Mouse (Mus musculus): ENCODE data around the gene Gm29666. TPM values are rescaled to one million over a fixed set of nuclear protein-coding genes. Genes with fewer than 3 reads are reported as not detected.
"Not testable (repeated sequence)": the region's sequence is repeated elsewhere in the genome, so short reads cannot be mapped to it uniquely, and the experiment has no call there.

Gm29666 gene
- total RNA-seq, 4 experiments from 2014 or later = 0.08 to 0.19 (median 0.12) TPM

GRCm38 (mm10) chr15:84903843-84904385, 15.9 kb downstream of the Gm29666 start:
- no peak for DNase-seq (ENCODE audit: low spot score)

DNA sequence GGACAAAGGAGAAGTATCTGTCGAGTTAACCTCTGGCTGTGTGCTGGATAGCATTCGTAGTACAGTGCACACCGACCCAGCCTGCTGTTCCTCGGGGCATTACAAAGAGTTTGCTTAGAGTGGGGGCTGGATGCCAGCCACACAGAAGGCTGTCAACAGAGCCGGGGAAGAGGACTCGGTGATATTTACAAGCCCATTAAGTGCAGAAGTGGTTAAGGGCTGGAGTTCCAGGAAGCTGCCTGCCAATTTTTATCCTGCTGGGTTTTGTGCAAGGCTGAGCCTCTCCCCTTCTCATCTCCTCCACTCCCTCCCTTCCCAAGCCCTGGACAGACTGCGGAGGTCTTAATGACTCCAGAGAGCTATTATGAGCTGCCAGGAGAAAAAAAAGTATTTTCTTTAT, 21.8 kb downstream of the Gm29666 start:
- DNase-seq (ENCODE audit: low spot score) = no peak

- no peak for DNase-seq (ENCODE audit: low spot score)
Observed at GRCm38 (mm10) chr15:84896664-84897063, 23.2 kb downstream of the Gm29666 start.

- DNase-seq (ENCODE audit: low spot score) = not testable (repeated sequence)
Observed at GRCm38 (mm10) chr15:84896216-84896615, 23.6 kb downstream of the Gm29666 start.

DNA sequence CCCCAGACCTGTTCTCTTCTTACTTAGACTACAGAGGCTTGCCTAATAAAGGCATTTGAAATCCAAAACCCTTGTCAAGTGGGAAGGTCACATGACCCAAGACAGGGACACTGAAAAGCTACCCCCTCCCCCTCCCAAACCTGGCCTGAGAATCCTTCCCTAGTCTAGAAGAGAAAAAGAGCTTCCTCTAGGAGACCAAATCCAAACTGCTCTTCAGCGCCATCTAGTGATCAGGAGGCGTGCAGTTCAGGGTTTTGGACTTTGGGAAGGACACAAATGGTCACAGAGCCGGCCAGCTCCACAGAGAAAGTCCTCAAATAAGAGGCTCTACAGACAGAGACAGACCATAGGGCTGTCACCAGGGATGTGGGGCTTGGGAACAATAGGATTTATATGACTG, 28.2 kb downstream of the Gm29666 start:
- peak; percentile 69 for DNase-seq (ENCODE audit: low spot score)

GRCm38 (mm10) chr15:84891246-84891645, 28.6 kb downstream of the Gm29666 start:
- DNase-seq (ENCODE audit: low spot score) = no peak

GRCm38 (mm10) chr15:84888066-84888465, 31.8 kb downstream of the Gm29666 start:
- DNase-seq (ENCODE audit: low spot score) = no peak

- DNase-seq (ENCODE audit: low spot score) = no peak
Observed at GRCm38 (mm10) chr15:84877029-84877815, 42.6 kb downstream of the Gm29666 start.

- no peak for DNase-seq (ENCODE audit: low spot score)
Observed at GRCm38 (mm10) chr15:84873867-84874266, 46.0 kb downstream of the Gm29666 start.

- no peak for DNase-seq (ENCODE audit: low spot score)
Observed at GRCm38 (mm10) chr15:84873079-84873478, 46.8 kb downstream of the Gm29666 start.

- no peak for DNase-seq (ENCODE audit: low spot score)
Observed at GRCm38 (mm10) chr15:84871802-84872201, 48.0 kb downstream of the Gm29666 start.

GRCm38 (mm10) chr15:84861911-84862310, 57.9 kb downstream of the Gm29666 start:
- DNase-seq (ENCODE audit: low spot score) = no peak

Small RNA genes within 50 kb of the gene (microRNA-seq; reads per million reads assigned to microRNA genes)
- gene Mir1249 = 123 reads per million, percentile 63 among the genes with 10 or more reads in this experiment

Other genes with a start within 250 kb of the Gm29666 start
- 1 to 10 TPM in 2 of 4 experiments, under 1 TPM in 2; 0.83 to 1.3 (median 1.0) TPM for gene Arhgap8, start 200.0 kb downstream of the Gm29666 start, total RNA-seq (2022)
- 1 to 10 TPM in 3 of 4 experiments, under 1 TPM in 1; 0.90 to 1.9 (median 1.7) TPM for gene Phf21b, start 64.0 kb downstream of the Gm29666 start, total RNA-seq (2022)
- gene Nup50, start 3.4 kb upstream of the Gm29666 start, total RNA-seq (2022) = 10 to 100 TPM; 14.8 to 16.6 (median 15.9) TPM
- gene 5031439G07Rik, start 68.5 kb upstream of the Gm29666 start, total RNA-seq (2022) = 10 to 100 TPM; 30.5 to 36.5 (median 33.8) TPM
- gene Upk3a, start 97.1 kb upstream of the Gm29666 start, total RNA-seq (2022) = not detected
- 1 to 10 TPM; 6.1 to 7.7 (median 6.9) TPM for gene Fam118a, start 108.9 kb upstream of the Gm29666 start, total RNA-seq (2022)
- gene Smc1b, start 211.9 kb upstream of the Gm29666 start, total RNA-seq (2022) = not detected
- gene Ribc2, start 212.0 kb upstream of the Gm29666 start, total RNA-seq (2022) = not detected

Data from heart, adult 8-10 months (tissue).